Mouse (Mus musculus) heart, postnatal 25 days (tissue): ENCODE data around the gene Atp5g1. TPM values are rescaled to one million over a fixed set of nuclear protein-coding genes. Genes with fewer than 3 reads are reported as not detected.
"Not testable (repeated sequence)": the region's sequence is repeated elsewhere in the genome, so short reads cannot be mapped to it uniquely, and the experiment has no call there.

ENCODE experiments used
- DNase-seq: peaks from one replicate; pipeline ENCODE4 v3.0.0; 2022; ENCODE audit warnings: low spot score
- intact Hi-C: fragments of 180-260 bp; cut with DNase I; formaldehyde crosslinking; loops from one replicate; pipeline ENCODE4 v1.15.1; 2025
- total RNA-seq, 2 experiments: library from RNA; stranded (reverse); gene quantifications; 2 replicates each; pipeline ENCODE4 v1.2.3; 2021

Atp5g1 gene
- total RNA-seq = 1,000 to 10,000 TPM; 3,505 to 3,833 TPM

DNA sequence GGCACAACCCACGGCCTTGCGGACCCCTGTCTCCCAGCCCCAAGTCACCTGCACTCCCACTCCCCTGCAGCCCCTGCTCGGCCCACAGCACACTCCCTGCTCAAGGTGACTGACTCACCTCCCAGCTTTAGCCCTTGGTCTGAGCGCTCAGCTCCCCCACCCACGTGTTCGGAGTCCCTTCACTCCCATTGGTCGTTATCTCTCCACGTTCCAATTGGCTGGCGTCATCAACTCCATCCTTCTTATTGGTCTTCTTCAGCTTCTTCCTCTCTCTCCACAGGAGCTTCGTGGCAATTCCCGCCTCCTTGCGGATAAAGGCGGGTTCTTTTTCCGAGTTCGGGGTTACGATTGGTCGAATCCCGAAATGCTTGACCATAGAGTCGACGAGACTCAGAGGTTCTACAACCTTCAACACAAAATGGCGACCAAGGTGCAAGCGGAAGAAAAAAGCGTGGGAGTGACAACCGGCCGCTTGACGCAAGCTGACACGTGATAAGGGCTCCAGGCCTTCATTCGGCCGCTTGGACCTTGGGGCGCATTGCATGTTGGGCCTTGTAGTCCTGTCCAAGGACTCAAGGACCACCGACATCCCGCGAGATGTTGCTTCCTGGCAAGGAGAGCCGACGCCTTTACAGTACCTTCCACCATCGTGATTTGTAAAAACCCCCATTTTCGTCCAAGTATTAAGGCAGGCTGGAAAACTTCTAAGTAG lies at the start of gene Atp5g1:
Gene Atp5g1, minus strand, starts transcription at position 162 of the 712 bp plus-strand sequence.
- peak; percentile 100 for DNase-seq
- intact Hi-C loops = loop anchor here (5.0 kb wide), 1 partner anchor 38 kb away; no protein-coding TSS in a partner anchor

DNA sequence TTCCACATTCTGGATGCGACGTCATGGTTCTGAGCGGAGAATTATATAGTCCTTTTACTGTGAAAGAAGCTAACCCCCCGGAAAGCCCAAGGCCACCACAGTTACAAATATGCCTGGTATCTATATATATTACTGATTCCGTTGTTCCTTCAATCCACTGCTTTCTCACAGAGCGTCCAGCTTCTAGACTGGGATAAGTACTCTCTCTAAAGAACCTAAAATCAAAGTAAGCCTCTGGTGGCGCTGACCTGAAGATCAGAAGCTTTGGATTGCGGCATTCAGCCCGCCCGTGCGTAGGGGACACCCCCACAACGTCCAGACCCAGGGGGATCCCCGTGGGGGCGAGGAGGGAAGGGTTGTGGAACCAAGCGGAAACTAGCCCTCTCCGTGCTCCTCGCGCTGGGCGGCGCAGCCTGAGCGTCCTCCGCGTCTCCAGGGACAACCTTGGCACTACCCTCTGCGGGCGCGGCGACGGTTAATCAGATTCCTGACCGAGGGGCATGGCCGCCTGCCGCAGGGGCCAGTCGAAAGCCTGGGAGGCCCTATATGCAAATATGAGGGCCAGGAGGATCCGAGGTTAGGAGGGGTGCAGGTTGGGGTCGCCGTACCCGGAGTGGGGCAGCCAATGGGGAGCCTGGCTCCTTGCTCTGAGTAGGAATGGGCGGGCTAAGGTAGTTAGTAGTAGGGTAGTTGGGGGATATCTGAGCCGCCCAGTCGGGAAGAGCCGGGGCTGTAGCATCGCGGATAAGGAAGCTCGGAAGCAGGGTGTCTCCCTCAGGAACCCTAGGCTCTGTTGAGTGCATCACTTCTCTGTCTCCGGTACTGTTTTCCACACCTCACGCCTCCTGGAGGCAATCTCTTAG lies 48.8 kb upstream of the Atp5g1 start:
- DNase-seq = no peak
- intact Hi-C loops = no loop called here

DNA sequence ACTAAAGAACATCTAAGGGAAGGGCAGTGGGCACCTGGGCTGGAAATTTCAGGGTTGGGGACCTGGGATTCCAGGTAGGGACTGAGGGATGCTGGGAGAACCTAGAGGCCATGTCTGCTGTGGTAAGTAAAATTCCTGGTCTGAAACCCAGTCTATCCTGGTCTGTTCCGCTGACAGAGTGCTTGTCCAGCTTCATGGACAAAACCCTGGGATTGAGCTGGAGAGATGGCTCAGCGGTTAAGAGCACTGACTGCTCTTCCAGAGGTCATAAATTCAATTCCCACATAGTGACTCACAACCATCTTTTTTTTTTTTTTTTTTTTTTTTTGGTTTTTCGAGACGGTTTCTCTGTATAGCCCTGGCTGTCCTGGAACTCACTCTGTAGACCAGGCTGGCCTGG lies 47.3 kb upstream of the Atp5g1 start:
- DNase-seq, intact Hi-C loops: not testable (repeated sequence)

DNA sequence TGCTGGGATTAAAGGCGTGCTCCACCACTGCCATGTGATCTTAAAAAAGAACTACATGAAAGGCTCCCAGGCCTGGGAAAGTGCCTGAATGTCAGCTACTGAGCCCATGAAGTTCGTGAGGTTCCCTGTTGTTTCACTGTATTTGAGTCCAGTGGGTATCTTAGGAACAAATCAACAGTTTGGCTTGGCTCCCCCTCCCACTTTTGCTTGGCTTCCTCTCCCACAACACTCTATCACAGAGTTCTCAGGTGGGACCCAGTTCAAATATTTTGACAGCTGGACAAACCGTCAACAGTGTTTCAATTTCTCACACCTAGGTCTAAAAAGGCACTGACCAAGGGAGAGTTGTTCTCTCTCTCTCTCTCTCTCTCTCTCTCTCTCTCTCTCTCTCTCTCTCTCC lies 43.9 kb upstream of the Atp5g1 start:
- DNase-seq = no peak
- intact Hi-C loops = no loop called here

- intact Hi-C loops, DNase-seq: not testable (repeated sequence)
Measured at GRCm38 (mm10) chr11:96116925-96117324, 41.5 kb upstream of the Atp5g1 start.

- no peak for DNase-seq
- intact Hi-C loops = no loop called here
Measured at GRCm38 (mm10) chr11:96116116-96116515, 40.6 kb upstream of the Atp5g1 start.

DNA sequence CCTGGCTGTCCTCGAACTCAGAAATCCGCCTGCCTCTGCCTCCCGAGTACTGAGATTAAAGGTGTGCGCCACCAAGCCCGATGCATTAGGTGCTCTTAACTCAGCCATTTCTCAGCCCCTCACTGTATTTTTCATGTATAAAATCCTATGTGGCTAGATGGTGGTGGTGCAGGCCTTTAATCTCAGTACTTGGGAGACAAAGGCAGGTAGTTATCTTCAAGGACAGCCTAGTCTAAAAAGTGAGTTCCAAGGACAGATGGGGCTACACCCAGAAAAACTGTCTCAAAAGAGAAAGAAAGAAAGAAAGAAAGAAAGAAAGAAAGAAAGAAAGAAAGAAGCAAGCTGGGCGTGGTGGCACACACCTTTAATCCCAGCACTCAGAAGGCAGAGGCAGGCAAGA lies 39.9 kb upstream of the Atp5g1 start:
- no peak for DNase-seq
- intact Hi-C loops = no loop called here

- no peak for DNase-seq
- intact Hi-C loops = no loop called here
Measured at GRCm38 (mm10) chr11:96114077-96114476, 38.6 kb upstream of the Atp5g1 start.

DNA sequence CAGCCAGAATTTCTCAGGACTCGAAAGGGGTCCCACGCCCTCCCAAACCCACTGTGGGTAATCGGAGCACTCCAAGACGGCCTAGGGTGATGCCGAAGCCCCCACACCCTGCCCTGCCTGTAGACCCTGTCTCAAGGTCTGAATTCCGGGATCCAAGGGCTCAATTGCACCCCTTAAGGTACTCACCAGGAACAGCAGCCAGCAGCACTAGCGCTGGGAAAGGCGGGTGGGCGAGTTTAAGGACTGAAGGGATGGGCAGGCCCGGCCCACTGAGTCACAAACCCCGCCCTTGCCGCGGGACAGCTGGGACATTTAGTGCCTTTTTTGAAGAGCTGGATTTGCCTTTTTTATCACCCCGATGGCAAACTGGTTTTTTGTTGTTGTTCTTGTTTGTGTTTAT lies 36.3 kb upstream of the Atp5g1 start, which contains the start of gene Calcoco2:
Gene Calcoco2, minus strand, starts transcription at position 214 of the 400 bp plus-strand sequence.
- intact Hi-C loops = no loop called here
- DNase-seq = no peak

GRCm38 (mm10) chr11:96110950-96111349 lies 35.5 kb upstream of the Atp5g1 start:
- intact Hi-C loops, DNase-seq: not testable (repeated sequence)

GRCm38 (mm10) chr11:96108376-96108775 lies 32.9 kb upstream of the Atp5g1 start:
- no peak for DNase-seq
- intact Hi-C loops = no loop called here

- DNase-seq = no peak
- intact Hi-C loops = loop anchor here (1.0 to 5.0 kb wide), 3 partner anchors 34 to 216 kb away; no protein-coding TSS in a partner anchor
Measured at GRCm38 (mm10) chr11:96093361-96093760, 17.9 kb upstream of the Atp5g1 start.

DNA sequence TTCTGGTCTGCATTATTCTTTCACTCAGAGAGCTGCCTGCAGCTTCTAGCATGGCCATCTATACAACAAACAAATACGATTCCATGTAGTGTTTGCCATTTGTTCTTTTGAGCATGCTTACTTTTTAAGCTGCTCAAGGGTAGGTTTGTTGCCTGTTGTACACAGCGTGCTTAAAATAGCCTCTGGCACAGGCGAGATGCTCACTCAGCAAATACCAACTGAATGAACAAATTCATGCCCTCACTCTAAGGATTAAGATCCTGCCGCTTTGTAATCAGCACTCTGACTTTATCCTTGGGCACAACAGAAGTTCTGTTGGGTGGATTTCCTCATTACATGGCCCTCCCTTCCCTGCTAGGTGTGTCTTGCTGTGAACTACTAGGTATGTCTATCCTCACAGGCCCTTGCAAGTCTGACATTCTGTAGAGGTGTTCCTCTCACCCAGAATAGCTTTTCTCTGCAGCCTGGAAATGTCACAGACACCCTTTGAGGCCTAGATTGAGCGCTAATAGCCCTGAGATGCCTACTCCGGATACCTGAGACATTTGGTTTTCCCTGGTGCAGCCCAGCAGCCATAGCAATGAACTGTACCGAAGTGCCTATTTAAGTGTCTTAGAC lies 17.3 kb upstream of the Atp5g1 start:
- DNase-seq = no peak
- intact Hi-C loops = loop anchor here (1.0 to 5.0 kb wide), 3 partner anchors 35 to 215 kb away; no protein-coding TSS in a partner anchor

DNA sequence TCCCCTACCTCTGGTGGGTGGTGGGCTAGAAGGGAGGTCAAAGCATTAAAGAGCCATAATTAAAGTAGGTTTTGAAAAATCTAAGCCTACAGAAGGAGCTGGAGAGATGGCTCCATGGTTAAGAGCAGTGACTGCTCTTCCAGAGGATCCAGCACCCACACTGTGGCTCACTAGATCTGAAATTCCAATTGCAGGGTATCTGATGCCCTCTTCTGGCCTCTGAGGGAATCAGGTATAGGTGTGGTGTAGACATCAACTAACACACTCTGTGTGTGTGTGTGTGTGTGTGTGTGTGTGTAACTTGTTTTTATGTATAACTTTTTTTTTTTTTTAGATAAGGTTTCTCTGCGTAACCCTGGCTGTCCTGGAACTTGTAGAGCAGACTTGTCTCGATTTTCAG lies 15.6 kb upstream of the Atp5g1 start:
- intact Hi-C loops = loop anchor here (5.0 kb wide), 1 partner anchor 214 kb away; no protein-coding TSS in a partner anchor
- DNase-seq = no peak

GRCm38 (mm10) chr11:96087981-96088380 lies 12.5 kb upstream of the Atp5g1 start:
- DNase-seq = no peak
- intact Hi-C loops = no loop called here

DNA sequence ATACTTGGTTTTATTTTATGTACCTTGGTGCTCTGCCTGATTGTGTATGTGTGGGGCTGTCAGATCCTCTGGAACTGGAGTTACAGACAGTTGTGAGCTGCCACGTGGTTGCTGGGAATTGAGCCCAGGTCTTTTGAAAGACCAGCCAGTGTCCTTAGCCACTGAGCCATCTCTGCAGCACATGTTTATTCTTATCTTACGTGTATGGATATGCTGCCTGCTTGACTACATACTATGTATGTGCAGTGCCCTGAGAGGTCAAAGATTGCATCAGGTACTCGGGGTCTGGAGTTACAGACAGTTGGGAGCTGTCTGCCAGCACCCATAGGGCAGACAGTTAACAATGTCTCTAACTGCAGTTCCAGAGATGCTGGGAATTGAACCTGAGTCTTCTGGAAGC lies 7.2 kb upstream of the Atp5g1 start:
- intact Hi-C loops = no loop called here
- no peak for DNase-seq

GRCm38 (mm10) chr11:96080736-96081135 lies 5.3 kb upstream of the Atp5g1 start:
- intact Hi-C loops = no loop called here
- DNase-seq = no peak

- intact Hi-C loops = loop anchor here (5.0 kb wide), 1 partner anchor 39 kb away; no protein-coding TSS in a partner anchor
- DNase-seq = no peak
Measured at GRCm38 (mm10) chr11:96076221-96077105, 993 bp upstream of the Atp5g1 start.

DNA sequence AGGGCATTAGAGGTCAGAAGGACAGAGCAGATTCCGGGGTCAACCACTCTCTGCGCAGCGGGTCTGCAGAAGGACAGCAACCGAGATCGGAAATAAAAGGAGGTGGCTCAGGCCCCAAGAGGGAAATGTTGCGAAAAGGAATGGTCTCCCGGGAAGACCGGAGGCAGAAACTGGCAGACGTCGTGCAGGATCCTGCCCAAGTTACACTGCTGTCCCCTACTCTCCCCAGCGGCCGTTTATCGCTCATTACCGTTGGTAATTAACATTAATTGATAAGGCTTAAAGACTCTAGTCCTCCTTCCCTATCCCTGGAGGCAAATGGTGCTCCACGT lies 327 bp downstream of the Atp5g1 start:
- intact Hi-C loops = loop anchor here (5.0 kb wide), 1 partner anchor 38 kb away; no protein-coding TSS in a partner anchor
- DNase-seq = no peak
